Mouse (Mus musculus) myocyte (in vitro differentiated cells): ENCODE measurements around the gene Tubgcp6. TPM values are rescaled to one million over a fixed set of nuclear protein-coding genes. Genes with fewer than 3 reads are reported as not detected.

Experiments used
- H3K27me3 ChIP-seq: one replicate; pipeline ENCODE4 v1.6.1; 2011; ENCODE audit not compliant: control insufficient read depth, insufficient read depth, insufficient read length
- H3K36me3 ChIP-seq: one replicate; pipeline ENCODE4 v1.6.1; 2011; ENCODE audit not compliant: control insufficient read depth, insufficient read depth
- H3K4me2 ChIP-seq: one replicate; pipeline ENCODE4 v1.6.1; 2011; ENCODE audit warnings: low read depth, control low read depth
- H3K4me3 ChIP-seq: one replicate; pipeline ENCODE4 v1.5.1; 2011; ENCODE audit warnings: mild to moderate bottlenecking, control low read depth, moderate library complexity
- H3K79me2 ChIP-seq: one replicate; pipeline ENCODE4 v1.6.1; 2011; ENCODE audit not compliant: control insufficient read depth, insufficient read depth
- H3ac ChIP-seq: one replicate; pipeline ENCODE4 v1.6.1; 2011; ENCODE audit not compliant: control insufficient read depth, insufficient read length
- CEBPB ChIP-seq: IDR thresholded peaks from 2 replicates; pipeline ENCODE4 v1.6.1; 2011; ENCODE audit warnings: mild to moderate bottlenecking, moderate library complexity; ENCODE audit not compliant: poor library complexity, insufficient read depth, severe bottlenecking
- E2F4 ChIP-seq: IDR thresholded peaks from one replicate; pipeline ENCODE4 v1.6.1; 2011; ENCODE audit warnings: mild to moderate bottlenecking, control low read depth, moderate library complexity; ENCODE audit not compliant: insufficient read depth
- MAX ChIP-seq: IDR thresholded peaks from one replicate; pipeline ENCODE4 v1.6.1; 2011; ENCODE audit warnings: low read depth, mild to moderate bottlenecking, control low read depth
- MYOD1 ChIP-seq, 3 experiments: IDR thresholded peaks; one replicate each; pipeline ENCODE4 v1.6.1; 2011; ENCODE audit warnings: control low read depth in 2 of 3, low read depth in 2 of 3, mild to moderate bottlenecking in 2 of 3, moderate library complexity in 1 of 3; ENCODE audit not compliant: insufficient read length in 2 of 3, control insufficient read depth in 1 of 3
- MYOG ChIP-seq, 3 experiments: IDR thresholded peaks; one replicate each; pipeline ENCODE4 v1.6.1; 2011; ENCODE audit warnings: control low read depth in 2 of 3, low read depth in 2 of 3, mild to moderate bottlenecking in 2 of 3; ENCODE audit not compliant: insufficient read length in 2 of 3, control insufficient read depth in 1 of 3, insufficient read depth in 1 of 3
- POLR2A ChIP-seq: IDR thresholded peaks from one replicate; pipeline ENCODE4 v1.6.1; 2011; ENCODE audit warnings: low read depth, mild to moderate bottlenecking, control low read depth, moderate library complexity; ENCODE audit not compliant: insufficient read length
- POLR2AphosphoS2 ChIP-seq: IDR thresholded peaks from one replicate; pipeline ENCODE4 v1.6.1; 2011; ENCODE audit warnings: low read depth, control low read depth; ENCODE audit not compliant: insufficient read length
- REST ChIP-seq: IDR thresholded peaks from one replicate; pipeline ENCODE4 v1.6.1; 2011; ENCODE audit warnings: mild to moderate bottlenecking, control low read depth, moderate library complexity; ENCODE audit not compliant: insufficient read depth, insufficient read length
- SRF ChIP-seq: IDR thresholded peaks from one replicate; pipeline ENCODE4 v1.6.1; 2011; ENCODE audit warnings: low read depth; ENCODE audit not compliant: control insufficient read depth, insufficient read length
- TCF12 ChIP-seq: IDR thresholded peaks from one replicate; pipeline ENCODE4 v1.6.1; 2011; ENCODE audit warnings: mild to moderate bottlenecking, control low read depth; ENCODE audit not compliant: poor library complexity, insufficient read depth, severe bottlenecking
- TCF3 ChIP-seq: IDR thresholded peaks from one replicate; pipeline ENCODE4 v1.6.1; 2011; ENCODE audit warnings: low read depth, control low read depth; ENCODE audit not compliant: insufficient read length
- USF1 ChIP-seq: IDR thresholded peaks from one replicate; pipeline ENCODE4 v1.6.1; 2011; ENCODE audit warnings: low read depth, mild to moderate bottlenecking, control low read depth, moderate library complexity
- polyA plus RNA-seq: library from polyadenylated mRNA; unstranded; fragments of >200 nt; fragmentation: generic; extraction: Trizol; gene quantifications from one replicate; pipeline ENCODE4 v1.2.1, GENCODE M21; 2012; ENCODE audit warnings: missing spikeins

The Tubgcp6 gene
- polyA plus RNA-seq, 1 experiment, result 15.0 TPM

GRCm38 (mm10) chr15:89147456-89147855 is 24.5 kb upstream of the Tubgcp6 start:
- no peak for TF ChIP-seq E2F4
- TF ChIP-seq POLR2AphosphoS2, result no peak
- no peak for TF ChIP-seq USF1
- TF ChIP-seq CEBPB, result no peak
- no peak for TF ChIP-seq MAX
- no peak for TF ChIP-seq POLR2A
- TF ChIP-seq MYOG (IDR thresholded peaks at IDR 0.05; ENCODE audit: control insufficient read depth in 1 of 3, insufficient read depth in 1 of 3, insufficient read length in 2 of 3, low read depth in 2 of 3), result no peak
- no peak for TF ChIP-seq TCF12
- TF ChIP-seq SRF, result no peak
- TF ChIP-seq MYOD1 (IDR thresholded peaks at IDR 0.05; ENCODE audit: control insufficient read depth in 1 of 3, insufficient read length in 2 of 3, low read depth in 2 of 3), result no peak
- TF ChIP-seq REST, result no peak
- TF ChIP-seq TCF3, result no peak
- Histone ChIP-seq H3K27me3 (no peaks in the 10 kb centered on the region), H3K4me2 (no peak overlapping the region)

GRCm38 (mm10) chr15:89147024-89147423 is 24.1 kb upstream of the Tubgcp6 start:
- TF ChIP-seq CEBPB (no peak), SRF (no peak), MYOG (IDR thresholded peaks at IDR 0.05; ENCODE audit: control insufficient read depth in 1 of 3, insufficient read depth in 1 of 3, insufficient read length in 2 of 3, low read depth in 2 of 3) (no peak), REST (no peak)
- Histone ChIP-seq H3K4me3 (no peak overlapping the region), H3ac (no peak overlapping the region), H3K36me3 (no peaks in the 10 kb centered on the region), H3K79me2 (no peaks in the 10 kb centered on the region), H3K27me3 (no peaks in the 10 kb centered on the region), H3K4me2 (no peak overlapping the region)

More at GRCm38 (mm10) chr15:89147456-89147855, 24.5 kb upstream of the Tubgcp6 start:
- Histone ChIP-seq H3K79me2 (no peaks in the 10 kb centered on the region), H3K36me3 (no peaks in the 10 kb centered on the region), H3K4me3 (no peak overlapping the region), H3ac (no peak overlapping the region)

GRCm38 (mm10) chr15:89146537-89146936 is 23.6 kb upstream of the Tubgcp6 start:
- H3K36me3 ChIP-seq, result no peaks in the 10 kb centered on the region
- H3ac ChIP-seq, result no peak overlapping the region
- no peak overlapping the region for H3K4me3 ChIP-seq
- H3K4me2 ChIP-seq, result no peak overlapping the region
- TF ChIP-seq POLR2AphosphoS2, result no peak
- TF ChIP-seq E2F4, result no peak
- TF ChIP-seq CEBPB, result no peak
- TF ChIP-seq REST, result no peak
- TF ChIP-seq POLR2A, result no peak
- no peak for TF ChIP-seq USF1
- TF ChIP-seq SRF, result no peak
- TF ChIP-seq MAX, result no peak
- no peak for TF ChIP-seq MYOG (IDR thresholded peaks at IDR 0.05; ENCODE audit: control insufficient read depth in 1 of 3, insufficient read depth in 1 of 3, insufficient read length in 2 of 3, low read depth in 2 of 3)
- no peak for TF ChIP-seq MYOD1 (IDR thresholded peaks at IDR 0.05; ENCODE audit: control insufficient read depth in 1 of 3, insufficient read length in 2 of 3, low read depth in 2 of 3)
- TF ChIP-seq TCF3, result no peak
- TF ChIP-seq TCF12, result no peak
- H3K27me3 ChIP-seq, result no peaks in the 10 kb centered on the region
- no peaks in the 10 kb centered on the region for H3K79me2 ChIP-seq

- no peaks in the 10 kb centered on the region for H3K27me3 ChIP-seq
- TF ChIP-seq POLR2A (no peak), MYOG (IDR thresholded peaks at IDR 0.05; ENCODE audit: control insufficient read depth in 1 of 3, insufficient read depth in 1 of 3, insufficient read length in 2 of 3, low read depth in 2 of 3) (no peak), POLR2AphosphoS2 (no peak), REST (no peak), USF1 (no peak), SRF (no peak), CEBPB (no peak), MAX (no peak), E2F4 (no peak), TCF12 (no peak), TCF3 (no peak), MYOD1 (IDR thresholded peaks at IDR 0.05; ENCODE audit: control insufficient read depth in 1 of 3, insufficient read length in 2 of 3, low read depth in 2 of 3) (no peak)
- no peak overlapping the region for H3K4me2 ChIP-seq
- no peak overlapping the region for H3ac ChIP-seq
- no peaks in the 10 kb centered on the region for H3K79me2 ChIP-seq
- H3K4me3 ChIP-seq, result no peak overlapping the region
- H3K36me3 ChIP-seq, result no peaks in the 10 kb centered on the region
These were observed 23.0 kb upstream of the Tubgcp6 start for GRCm38 (mm10) chr15:89145813-89146350.

GRCm38 (mm10) chr15:89144965-89145364 is 22.1 kb upstream of the Tubgcp6 start:
- no peak for TF ChIP-seq MYOG (IDR thresholded peaks at IDR 0.05; ENCODE audit: control insufficient read depth in 1 of 3, insufficient read depth in 1 of 3, insufficient read length in 2 of 3, low read depth in 2 of 3)
- TF ChIP-seq CEBPB, result no peak
- no peak for TF ChIP-seq REST
- TF ChIP-seq MAX, result no peak
- no peak for TF ChIP-seq TCF12
- Histone ChIP-seq H3K27me3 (no peaks in the 10 kb centered on the region), H3K79me2 (no peaks in the 10 kb centered on the region), H3K36me3 (no peaks in the 10 kb centered on the region), H3ac (no peak overlapping the region), H3K4me2 (no peak overlapping the region), H3K4me3 (no peak overlapping the region)
